Mouse (Mus musculus) right cerebral cortex, postnatal 4 days (tissue): ENCODE measurements around the gene Carmil1.

Experiments
- DNase-seq: peaks from one replicate; pipeline ENCODE4 v3.0.0-alpha.2; 2022

Carmil1 gene

GRCm38 (mm10) chr13:24005528-24005927 is 275.1 kb downstream of the Carmil1 start:
- DNase-seq: no peak

- DNase-seq: no peak
Measured at GRCm38 (mm10) chr13:24001797-24002196, 278.8 kb downstream of the Carmil1 start.

GRCm38 (mm10) chr13:24001081-24001480 is 279.5 kb downstream of the Carmil1 start:
- no peak for DNase-seq

- DNase-seq: no peak
Measured at GRCm38 (mm10) chr13:23998826-23999225, 281.8 kb downstream of the Carmil1 start.

- no peak for DNase-seq
Measured at GRCm38 (mm10) chr13:23994756-23995155, 285.8 kb downstream of the Carmil1 start.

GRCm38 (mm10) chr13:23994024-23994423 is 286.6 kb downstream of the Carmil1 start:
- no peak for DNase-seq

- DNase-seq: peak; percentile 42
Measured at GRCm38 (mm10) chr13:23990928-23991327, 289.7 kb downstream of the Carmil1 start, which contains the start of gene Scgn. Gene Scgn (minus strand): TSS chr13:23991214.

GRCm38 (mm10) chr13:23990451-23990850 is 290.1 kb downstream of the Carmil1 start:
- no peak for DNase-seq

GRCm38 (mm10) chr13:23985130-23985529 is 295.5 kb downstream of the Carmil1 start:
- DNase-seq: no peak

GRCm38 (mm10) chr13:23972271-23972670 is 308.3 kb downstream of the Carmil1 start:
- no peak for DNase-seq

GRCm38 (mm10) chr13:23971870-23972269 is 308.7 kb downstream of the Carmil1 start:
- DNase-seq: no peak

GRCm38 (mm10) chr13:23964909-23965308 is 315.7 kb downstream of the Carmil1 start:
- DNase-seq: no peak
